Mouse (Mus musculus): ENCODE measurements around the gene Gja4. TPM values are rescaled to one million over a fixed set of nuclear protein-coding genes. Genes with fewer than 3 reads are reported as not detected.

Gja4 gene
- polyA plus RNA-seq, 1 experiment = 9.9 TPM

DNA sequence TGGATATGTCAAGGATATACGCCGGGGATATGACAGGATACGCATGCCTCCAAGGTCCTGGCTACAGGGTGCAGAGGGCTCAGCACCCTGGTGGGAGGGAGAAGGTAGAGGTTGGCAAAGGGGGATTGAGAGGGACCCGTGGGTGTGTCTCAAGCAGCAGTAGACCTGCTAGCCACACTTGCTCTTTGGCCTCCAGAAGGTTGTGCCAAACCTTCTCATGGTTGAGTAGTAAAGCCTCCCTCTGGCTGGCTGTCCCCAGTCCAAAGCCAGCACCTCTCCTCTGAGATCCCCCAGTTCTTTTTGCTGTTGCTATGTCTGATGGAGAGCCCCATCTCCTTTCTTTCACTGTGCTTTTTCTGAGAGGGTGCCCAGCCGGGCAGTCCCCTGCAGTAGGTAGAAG lies 11.4 kb upstream of the Gja4 start:
- Histone ChIP-seq H3K4me1 (ENCODE audit: control insufficient read depth, insufficient read depth, low read length) (no peaks in the 10 kb centered on the region), H3K27ac (ENCODE audit: insufficient read depth, low read length) (no peak overlapping the region), H3K4me3 (ENCODE audit: insufficient read depth, low read length) (no peak overlapping the region)
- TF ChIP-seq CTCF (IDR thresholded peaks at IDR 0.05; ENCODE audit: extremely low read depth, insufficient read depth, low read length) = no peak
- no peak for TF ChIP-seq POLR2A (IDR thresholded peaks at IDR 0.05; ENCODE audit: extremely low read depth, insufficient read depth, low read length)

DNA sequence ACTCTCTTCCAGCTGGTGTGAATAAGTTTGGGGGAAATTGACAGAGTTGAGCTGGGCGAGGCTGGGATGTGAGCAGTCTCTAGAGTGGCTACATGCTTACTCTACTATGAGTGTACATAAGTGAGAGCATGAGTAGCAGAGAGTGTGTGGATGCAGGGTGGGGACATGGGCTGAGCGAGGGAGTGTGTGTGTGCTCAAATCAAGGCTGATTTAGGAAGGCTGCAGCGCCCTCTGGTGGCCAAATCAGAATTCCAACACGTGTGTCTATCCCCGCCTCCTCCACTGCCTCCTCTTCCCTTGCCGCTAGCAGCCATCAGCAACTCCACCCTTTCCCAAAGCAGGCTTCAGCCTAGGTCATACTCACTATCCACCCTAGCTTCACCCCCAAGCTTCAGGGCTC lies 10.9 kb upstream of the Gja4 start:
- TF ChIP-seq POLR2A (IDR thresholded peaks at IDR 0.05; ENCODE audit: extremely low read depth, insufficient read depth, low read length) (no peak), CTCF (IDR thresholded peaks at IDR 0.05; ENCODE audit: extremely low read depth, insufficient read depth, low read length) (peak; percentile 83)
- H3K4me3 ChIP-seq (ENCODE audit: insufficient read depth, low read length) = no peak overlapping the region
- H3K4me1 ChIP-seq (ENCODE audit: control insufficient read depth, insufficient read depth, low read length) = no peaks in the 10 kb centered on the region
- no peak overlapping the region for H3K27ac ChIP-seq (ENCODE audit: insufficient read depth, low read length)

DNA sequence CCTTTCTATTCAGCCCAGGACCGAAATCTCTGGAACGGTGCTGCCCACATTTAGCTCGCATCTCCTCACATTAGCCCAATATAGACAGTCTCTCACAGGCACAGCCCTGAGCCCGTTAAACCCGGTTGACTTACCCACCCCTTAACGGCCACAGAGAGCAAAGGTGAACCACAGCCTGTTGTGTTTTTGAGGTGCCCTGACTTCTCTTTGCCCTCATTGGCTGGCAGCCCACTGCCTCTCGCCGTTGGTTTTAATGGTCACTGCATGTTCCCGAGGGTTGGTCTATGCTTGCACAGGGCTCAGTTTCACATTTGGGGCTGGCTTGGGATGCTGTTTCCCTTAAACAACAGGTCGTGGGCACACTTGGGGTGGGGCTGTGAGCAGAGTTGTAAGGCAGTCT lies 10.5 kb upstream of the Gja4 start:
- TF ChIP-seq POLR2A (IDR thresholded peaks at IDR 0.05; ENCODE audit: extremely low read depth, insufficient read depth, low read length) (no peak), CTCF (IDR thresholded peaks at IDR 0.05; ENCODE audit: extremely low read depth, insufficient read depth, low read length) (no peak)
- no peak overlapping the region for H3K27ac ChIP-seq (ENCODE audit: insufficient read depth, low read length)
- no peak overlapping the region for H3K4me3 ChIP-seq (ENCODE audit: insufficient read depth, low read length)
- no peaks in the 10 kb centered on the region for H3K4me1 ChIP-seq (ENCODE audit: control insufficient read depth, insufficient read depth, low read length)

DNA sequence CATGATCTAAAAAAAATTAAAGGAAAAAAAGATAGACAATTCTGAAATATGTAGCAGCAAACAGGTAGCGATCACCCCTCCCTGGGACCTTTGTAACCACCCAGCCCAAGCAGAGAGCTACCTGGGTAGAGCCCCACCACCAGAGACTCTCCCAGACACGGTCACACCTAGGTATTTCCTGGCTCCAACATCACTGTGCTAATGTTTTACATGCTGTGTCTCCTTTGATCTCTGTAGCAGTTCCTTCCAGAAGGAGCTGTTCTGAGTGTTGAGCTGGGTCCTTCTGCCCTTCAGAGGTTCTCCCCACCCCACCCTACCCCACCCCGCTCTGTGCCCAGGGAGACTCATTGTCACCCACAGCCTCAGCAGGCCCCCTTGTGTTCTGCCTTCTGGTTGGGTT lies 9.8 kb upstream of the Gja4 start:
- no peaks in the 10 kb centered on the region for H3K4me1 ChIP-seq (ENCODE audit: control insufficient read depth, insufficient read depth, low read length)
- H3K27ac ChIP-seq (ENCODE audit: insufficient read depth, low read length) = no peak overlapping the region
- H3K4me3 ChIP-seq (ENCODE audit: insufficient read depth, low read length) = no peak overlapping the region
- TF ChIP-seq POLR2A (IDR thresholded peaks at IDR 0.05; ENCODE audit: extremely low read depth, insufficient read depth, low read length) (no peak), CTCF (IDR thresholded peaks at IDR 0.05; ENCODE audit: extremely low read depth, insufficient read depth, low read length) (no peak)

DNA sequence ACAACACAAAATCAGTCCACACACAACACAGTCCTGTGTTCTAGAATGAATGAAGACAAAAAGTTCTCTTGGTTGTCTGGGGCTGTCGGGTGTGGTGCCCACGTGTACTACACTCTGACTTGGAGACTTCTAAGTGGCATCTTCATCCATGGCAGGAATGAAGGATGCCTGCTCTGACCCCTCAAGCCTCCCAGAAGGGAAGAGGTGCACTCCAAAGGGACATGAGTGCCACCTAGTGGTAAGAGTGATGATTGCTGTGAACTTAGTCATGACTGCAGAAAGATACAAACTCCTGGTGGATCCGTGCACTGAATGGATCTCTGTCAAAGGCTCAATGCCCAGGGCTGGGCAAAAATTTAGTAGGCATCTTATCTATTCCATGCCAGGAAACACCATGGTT lies 5.8 kb upstream of the Gja4 start:
- no peak overlapping the region for H3K4me3 ChIP-seq (ENCODE audit: insufficient read depth, low read length)
- no peaks in the 10 kb centered on the region for H3K4me1 ChIP-seq (ENCODE audit: control insufficient read depth, insufficient read depth, low read length)
- no peak overlapping the region for H3K27ac ChIP-seq (ENCODE audit: insufficient read depth, low read length)
- TF ChIP-seq POLR2A (IDR thresholded peaks at IDR 0.05; ENCODE audit: extremely low read depth, insufficient read depth, low read length) = no peak
- TF ChIP-seq CTCF (IDR thresholded peaks at IDR 0.05; ENCODE audit: extremely low read depth, insufficient read depth, low read length) = peak; percentile 86

DNA sequence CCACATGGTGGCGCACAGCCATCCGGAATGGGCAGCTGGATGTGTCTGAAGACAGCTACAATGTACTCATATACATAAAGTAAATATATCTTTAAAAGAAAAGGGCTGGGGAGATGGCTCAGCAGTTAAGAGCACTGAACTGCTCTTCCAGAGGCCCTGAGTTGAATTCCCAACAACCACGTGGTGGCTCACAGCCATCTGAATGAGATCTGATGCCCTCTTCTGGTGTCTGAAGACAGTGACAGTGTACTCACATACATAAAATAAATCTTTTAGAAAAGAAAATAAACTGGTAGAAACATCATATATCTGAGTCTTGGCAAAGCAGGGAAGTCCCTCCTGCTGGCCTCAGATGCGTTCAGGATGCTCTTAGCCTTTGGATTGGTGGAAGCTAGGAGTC lies 3.3 kb upstream of the Gja4 start:
- H3K4me1 ChIP-seq (ENCODE audit: control insufficient read depth, insufficient read depth, low read length) = no peaks in the 10 kb centered on the region
- TF ChIP-seq CTCF (IDR thresholded peaks at IDR 0.05; ENCODE audit: extremely low read depth, insufficient read depth, low read length) = 0 out of 2 replicates have a peak, but pooled peaks have one; percentile 20
- no peak for TF ChIP-seq POLR2A (IDR thresholded peaks at IDR 0.05; ENCODE audit: extremely low read depth, insufficient read depth, low read length)
- no peak overlapping the region for H3K4me3 ChIP-seq (ENCODE audit: insufficient read depth, low read length)
- H3K27ac ChIP-seq (ENCODE audit: insufficient read depth, low read length) = no peak overlapping the region

DNA sequence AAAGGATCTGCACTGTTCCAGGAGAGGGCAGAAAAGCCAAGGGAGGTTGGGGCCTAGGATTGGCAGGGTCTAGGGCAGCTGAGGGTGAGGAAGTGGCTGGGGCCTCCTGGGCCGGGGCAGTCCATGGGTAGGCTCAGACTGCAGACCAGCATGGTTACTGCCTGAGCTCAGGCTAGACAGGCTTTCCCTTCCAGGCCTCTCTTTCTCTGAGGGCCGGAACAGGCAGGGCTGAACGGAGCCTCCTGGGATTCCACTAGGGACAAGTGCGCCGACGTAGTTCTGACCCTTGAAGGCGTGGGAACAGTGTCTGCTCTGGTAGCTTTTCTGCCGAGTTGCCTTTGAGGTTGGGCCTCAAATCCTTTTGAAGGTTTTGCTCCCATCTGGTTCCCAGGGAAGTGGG lies 1.9 kb upstream of the Gja4 start:
- TF ChIP-seq POLR2A (IDR thresholded peaks at IDR 0.05; ENCODE audit: extremely low read depth, insufficient read depth, low read length) (no peak), CTCF (IDR thresholded peaks at IDR 0.05; ENCODE audit: extremely low read depth, insufficient read depth, low read length) (no peak)
- Histone ChIP-seq H3K27ac (ENCODE audit: insufficient read depth, low read length) (no peak overlapping the region), H3K4me3 (ENCODE audit: insufficient read depth, low read length) (no peak overlapping the region), H3K4me1 (ENCODE audit: control insufficient read depth, insufficient read depth, low read length) (no peaks in the 10 kb centered on the region)

DNA sequence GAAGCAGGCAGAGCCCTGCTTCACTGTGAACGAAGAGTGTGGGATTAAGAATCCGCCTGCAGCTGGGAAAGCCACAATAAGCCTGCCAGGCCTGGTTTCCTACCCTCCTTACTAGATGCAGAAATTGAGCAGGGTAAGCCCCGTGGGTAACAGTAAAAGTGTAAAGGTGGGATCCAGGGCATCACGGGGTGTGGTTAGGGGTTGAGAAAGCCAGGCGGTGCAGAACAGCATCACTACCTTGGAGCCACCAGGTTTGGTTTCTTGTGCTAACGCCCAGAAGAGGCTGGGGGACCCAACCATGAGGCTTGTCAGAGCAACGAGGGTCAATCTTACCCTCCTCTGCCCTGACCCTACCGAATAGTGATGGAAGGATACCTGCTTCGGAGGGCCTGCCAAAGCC lies 746 bp upstream of the Gja4 start:
- no peak overlapping the region for H3K27ac ChIP-seq (ENCODE audit: insufficient read depth, low read length)
- H3K4me1 ChIP-seq (ENCODE audit: control insufficient read depth, insufficient read depth, low read length) = no peaks in the 10 kb centered on the region
- H3K4me3 ChIP-seq (ENCODE audit: insufficient read depth, low read length) = no peak overlapping the region; the same call in 1 of the 2 replicates
- TF ChIP-seq CTCF (IDR thresholded peaks at IDR 0.05; ENCODE audit: extremely low read depth, insufficient read depth, low read length) = no peak
- no peak for TF ChIP-seq POLR2A (IDR thresholded peaks at IDR 0.05; ENCODE audit: extremely low read depth, insufficient read depth, low read length)

DNA sequence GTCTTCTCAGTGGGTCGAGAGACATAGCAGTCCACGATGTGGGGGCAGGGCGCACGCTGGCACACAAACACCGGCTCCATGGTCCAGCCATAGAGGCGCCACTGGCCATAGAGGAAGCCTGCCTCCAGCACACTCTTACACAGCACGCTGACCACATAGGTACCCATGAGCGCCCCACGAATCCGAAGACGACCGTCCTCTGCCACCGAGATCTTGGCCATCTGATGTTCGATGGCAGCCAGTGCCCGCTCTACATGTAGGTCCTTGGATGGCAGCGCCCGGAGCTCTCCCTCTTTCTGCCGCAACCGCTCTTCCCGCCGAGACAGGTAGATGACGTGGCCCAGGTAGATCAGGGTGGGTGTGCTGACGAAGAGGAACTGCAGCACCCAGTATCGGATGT lies 1.5 kb downstream of the Gja4 start:
- no peak for TF ChIP-seq CTCF (IDR thresholded peaks at IDR 0.05; ENCODE audit: extremely low read depth, insufficient read depth, low read length)
- no peak for TF ChIP-seq POLR2A (IDR thresholded peaks at IDR 0.05; ENCODE audit: extremely low read depth, insufficient read depth, low read length)
- Histone ChIP-seq H3K4me3 (ENCODE audit: insufficient read depth, low read length) (no peak overlapping the region), H3K27ac (ENCODE audit: insufficient read depth, low read length) (no peak overlapping the region), H3K4me1 (ENCODE audit: control insufficient read depth, insufficient read depth, low read length) (no peaks in the 10 kb centered on the region)

DNA sequence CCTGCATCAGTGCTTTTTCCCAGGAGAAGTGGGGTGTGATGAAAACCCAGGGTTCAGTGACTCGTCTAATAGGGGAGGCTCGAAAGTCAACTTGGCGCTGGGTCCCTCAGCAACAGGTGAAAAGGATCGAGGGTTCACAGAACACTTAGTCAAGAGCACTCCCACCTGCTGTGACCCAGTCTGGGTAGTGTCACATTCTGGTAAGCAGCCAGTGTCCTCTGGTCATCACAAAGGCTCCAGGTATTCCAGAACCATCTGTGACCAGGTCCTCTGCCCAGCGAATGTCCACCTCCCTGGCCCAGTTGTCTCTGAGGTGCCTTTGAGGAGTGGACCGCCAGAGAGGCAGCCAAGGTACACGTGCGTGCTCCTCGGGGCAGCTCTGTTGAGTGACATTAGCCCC lies 2.3 kb downstream of the Gja4 start:
- no peak for TF ChIP-seq POLR2A (IDR thresholded peaks at IDR 0.05; ENCODE audit: extremely low read depth, insufficient read depth, low read length)
- TF ChIP-seq CTCF (IDR thresholded peaks at IDR 0.05; ENCODE audit: extremely low read depth, insufficient read depth, low read length) = no peak
- H3K27ac ChIP-seq (ENCODE audit: insufficient read depth, low read length) = no peak overlapping the region
- H3K4me3 ChIP-seq (ENCODE audit: insufficient read depth, low read length) = no peak overlapping the region
- H3K4me1 ChIP-seq (ENCODE audit: control insufficient read depth, insufficient read depth, low read length) = no peaks in the 10 kb centered on the region

DNA sequence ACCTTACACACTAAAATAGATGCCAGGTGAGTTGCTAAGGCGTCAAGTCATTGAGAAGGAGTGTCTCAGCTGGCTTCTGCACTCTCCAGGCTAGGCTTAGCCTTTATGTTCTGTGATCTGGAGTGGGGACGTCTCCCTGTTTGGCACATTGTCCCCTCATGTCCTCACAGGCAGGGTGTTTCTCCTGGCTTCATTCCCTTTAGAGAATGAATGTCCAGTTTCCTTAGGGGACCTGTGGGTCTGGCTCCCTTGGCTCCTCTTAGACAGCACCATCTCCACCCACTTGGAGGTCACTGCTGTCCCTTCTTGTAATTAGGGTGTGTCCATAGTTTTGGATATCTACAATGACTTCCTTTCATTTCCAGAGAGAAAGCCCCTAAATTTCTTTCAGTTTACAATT lies 6.9 kb downstream of the Gja4 start:
- no peak overlapping the region for H3K4me3 ChIP-seq (ENCODE audit: insufficient read depth, low read length)
- H3K27ac ChIP-seq (ENCODE audit: insufficient read depth, low read length) = no peak overlapping the region
- no peaks in the 10 kb centered on the region for H3K4me1 ChIP-seq (ENCODE audit: control insufficient read depth, insufficient read depth, low read length)
- TF ChIP-seq POLR2A (IDR thresholded peaks at IDR 0.05; ENCODE audit: extremely low read depth, insufficient read depth, low read length) (no peak), CTCF (IDR thresholded peaks at IDR 0.05; ENCODE audit: extremely low read depth, insufficient read depth, low read length) (no peak)
